Mouse (Mus musculus): ENCODE measurements around the gene Unkl.

Unkl gene

GRCm38 (mm10) chr17:25218967-25219366 lies 30.8 kb downstream of the Unkl start:
- ATAC-seq (ENCODE audit: insufficient number of reproducible peaks, low FRiP score, low TSS enrichment), result no peak

- no peak for ATAC-seq (ENCODE audit: insufficient number of reproducible peaks, low FRiP score, low TSS enrichment)
These were observed 31.5 kb downstream of the Unkl start for GRCm38 (mm10) chr17:25219492-25220295.

DNA sequence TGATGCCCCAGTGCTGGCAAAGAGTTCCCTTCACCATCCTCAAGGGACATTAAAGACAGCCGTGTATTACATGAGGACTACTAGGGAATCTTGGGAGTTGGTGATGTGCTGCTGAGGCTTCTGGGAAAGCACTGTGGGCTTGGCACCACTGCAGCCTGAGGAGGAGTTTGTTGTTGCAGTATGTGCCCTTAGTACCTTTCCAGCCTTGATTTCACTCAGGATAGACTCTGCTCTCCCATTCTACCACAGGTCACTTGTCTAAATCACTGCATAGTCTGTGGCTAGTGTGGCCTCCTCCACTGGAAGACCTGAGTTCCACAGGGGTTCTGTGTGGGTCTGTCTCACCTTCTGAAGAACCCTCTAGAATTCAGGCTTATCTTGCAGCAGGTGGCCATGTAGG lies 32.5 kb downstream of the Unkl start:
- no peak for ATAC-seq (ENCODE audit: insufficient number of reproducible peaks, low FRiP score, low TSS enrichment)

DNA sequence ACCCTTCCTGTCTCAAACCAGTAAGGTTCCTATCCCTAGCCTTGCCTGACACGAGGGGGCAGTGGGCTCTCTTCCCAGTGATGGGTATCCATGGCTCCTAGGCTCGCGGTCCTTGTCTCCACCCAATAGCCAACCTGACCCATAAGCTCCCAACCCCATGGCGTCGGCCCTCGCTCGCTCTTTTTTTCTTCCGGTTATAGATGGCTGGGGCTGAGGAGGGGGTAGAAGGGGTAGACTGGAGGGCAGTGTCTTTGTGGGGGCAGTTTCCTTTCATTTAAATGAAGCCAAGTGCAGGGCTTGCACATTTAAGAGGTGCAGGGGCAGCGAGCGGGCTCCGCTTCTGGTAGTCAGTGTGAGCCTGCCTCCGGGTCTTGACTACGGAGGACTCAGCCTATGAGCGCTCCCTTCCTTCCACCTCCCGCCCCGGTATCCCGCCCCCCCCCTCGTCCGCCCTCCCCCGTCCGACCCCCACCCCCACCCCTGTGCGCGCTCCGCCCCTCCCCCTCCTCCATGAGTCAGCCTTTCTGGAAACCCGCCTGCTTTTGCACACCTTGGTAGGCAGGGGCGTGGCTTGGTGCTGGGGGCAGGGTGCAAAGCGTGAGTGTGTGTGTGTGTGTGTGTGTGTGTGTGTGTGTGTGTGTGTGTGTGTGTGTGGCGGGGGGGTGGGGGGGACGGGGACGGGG lies 33.8 kb downstream of the Unkl start:
- ATAC-seq (ENCODE audit: insufficient number of reproducible peaks, low FRiP score, low TSS enrichment), result peak; percentile 54; the same call in 1 of the 2 replicates

DNA sequence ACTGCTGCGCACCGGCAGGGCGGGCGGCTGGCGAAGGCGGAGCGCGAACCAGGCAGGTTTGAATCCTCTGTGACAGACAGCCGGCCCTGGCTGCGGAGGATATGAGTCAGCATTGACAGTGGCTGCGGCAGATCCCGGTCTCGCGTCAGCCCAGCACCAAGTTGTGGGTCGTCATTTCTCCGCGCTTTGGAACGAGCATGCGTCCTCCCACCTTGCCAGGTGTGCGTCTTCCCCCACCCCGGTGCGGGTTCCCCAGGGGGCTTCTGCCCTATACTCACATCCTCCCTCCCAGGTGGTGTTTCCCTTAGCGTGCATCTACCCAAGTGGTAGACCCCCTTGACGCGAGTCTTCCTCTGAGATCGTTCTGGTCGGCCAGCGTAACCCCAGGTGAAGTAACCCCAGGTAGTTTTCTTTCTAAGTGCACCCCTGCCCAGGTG lies 34.3 kb downstream of the Unkl start:
- peak; percentile 86 for ATAC-seq (ENCODE audit: insufficient number of reproducible peaks, low FRiP score, low TSS enrichment)

GRCm38 (mm10) chr17:25222951-25223601 lies 34.9 kb downstream of the Unkl start:
- no peak for ATAC-seq (ENCODE audit: insufficient number of reproducible peaks, low FRiP score, low TSS enrichment)

- no peak for ATAC-seq (ENCODE audit: insufficient number of reproducible peaks, low FRiP score, low TSS enrichment)
These were observed 36.5 kb downstream of the Unkl start for GRCm38 (mm10) chr17:25224586-25225222.

DNA sequence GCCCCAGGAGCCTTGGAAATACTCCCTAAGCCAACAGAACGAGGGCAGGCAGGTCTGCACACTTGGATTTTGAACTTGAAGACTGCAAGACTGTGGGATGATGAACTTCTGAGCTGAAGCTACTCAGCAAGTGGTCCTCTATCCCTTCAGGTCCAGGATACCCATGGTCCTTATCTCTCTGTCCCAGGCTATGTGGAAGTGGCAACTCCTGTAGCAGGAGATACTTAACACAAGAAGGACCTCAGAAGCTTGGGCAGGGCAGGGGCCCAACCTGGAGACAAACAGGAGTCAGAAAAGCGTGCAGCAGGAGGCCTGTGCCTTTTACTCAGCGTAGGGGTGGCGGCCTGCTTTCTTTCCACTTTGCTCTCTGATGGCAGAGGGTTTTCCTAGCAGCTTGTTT lies 37.5 kb downstream of the Unkl start:
- no peak for ATAC-seq (ENCODE audit: insufficient number of reproducible peaks, low FRiP score, low TSS enrichment)

DNA sequence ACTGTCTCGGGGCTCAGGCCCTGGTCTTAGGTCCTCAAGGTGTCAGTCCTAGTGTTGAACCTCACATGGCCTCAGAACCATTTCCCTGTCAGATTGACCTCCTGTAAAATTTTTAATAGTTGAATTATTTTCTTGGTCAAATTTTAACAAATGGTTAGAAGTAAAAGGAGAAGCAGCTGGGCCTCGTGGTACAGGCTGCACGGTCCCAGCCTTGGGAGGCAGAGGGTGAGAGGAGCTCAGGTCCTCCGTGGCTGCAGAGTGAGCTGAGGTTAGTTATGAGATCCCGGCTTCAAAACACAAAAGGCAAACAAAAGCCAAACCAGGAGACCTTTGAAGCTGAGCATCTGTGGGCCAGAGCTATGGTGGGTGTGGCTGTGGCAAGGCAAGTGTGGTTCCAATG lies 39.8 kb downstream of the Unkl start:
- no peak for ATAC-seq (ENCODE audit: insufficient number of reproducible peaks, low FRiP score, low TSS enrichment)

DNA sequence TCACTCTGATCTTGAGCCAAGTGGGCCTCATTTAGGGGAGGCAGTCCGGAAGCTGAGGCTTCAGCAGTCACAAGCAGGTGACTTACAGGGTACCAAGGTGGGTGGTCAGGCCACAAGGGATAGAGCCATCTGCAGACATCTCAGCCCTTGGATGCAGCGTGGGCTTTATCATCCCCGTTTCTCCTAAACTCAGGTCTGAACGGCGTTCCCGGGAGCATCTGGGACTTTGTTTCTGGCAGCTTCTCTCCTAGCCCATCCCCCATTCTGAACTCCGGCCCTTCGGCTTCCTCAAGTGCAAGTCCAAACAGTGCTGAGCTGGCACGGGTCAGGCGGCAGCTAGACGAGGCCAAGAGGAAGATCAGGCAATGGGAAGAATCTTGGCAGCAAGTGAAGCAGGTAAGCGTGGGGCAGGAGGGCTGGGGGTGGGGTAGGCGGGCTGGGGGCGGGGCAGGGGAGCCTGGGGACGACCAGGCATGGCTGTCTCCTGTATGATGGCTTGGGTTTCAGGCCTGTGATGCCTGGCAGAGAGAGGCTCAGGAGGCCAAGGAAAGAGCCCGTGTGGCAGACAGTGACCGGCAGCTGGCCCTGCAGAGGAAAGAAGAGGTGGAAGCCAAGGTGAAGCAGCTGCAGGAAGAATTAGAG lies 41.9 kb downstream of the Unkl start:
- peak; percentile 78; the same call in 1 of the 2 replicates for ATAC-seq (ENCODE audit: insufficient number of reproducible peaks, low FRiP score, low TSS enrichment)

- ATAC-seq (ENCODE audit: insufficient number of reproducible peaks, low FRiP score, low TSS enrichment), result no peak
These were observed 42.5 kb downstream of the Unkl start for GRCm38 (mm10) chr17:25230700-25231099.

- ATAC-seq (ENCODE audit: insufficient number of reproducible peaks, low FRiP score, low TSS enrichment), result peak; percentile 84; the same call in 1 of the 2 replicates
These were observed 43.4 kb downstream of the Unkl start for GRCm38 (mm10) chr17:25231621-25232020.

DNA sequence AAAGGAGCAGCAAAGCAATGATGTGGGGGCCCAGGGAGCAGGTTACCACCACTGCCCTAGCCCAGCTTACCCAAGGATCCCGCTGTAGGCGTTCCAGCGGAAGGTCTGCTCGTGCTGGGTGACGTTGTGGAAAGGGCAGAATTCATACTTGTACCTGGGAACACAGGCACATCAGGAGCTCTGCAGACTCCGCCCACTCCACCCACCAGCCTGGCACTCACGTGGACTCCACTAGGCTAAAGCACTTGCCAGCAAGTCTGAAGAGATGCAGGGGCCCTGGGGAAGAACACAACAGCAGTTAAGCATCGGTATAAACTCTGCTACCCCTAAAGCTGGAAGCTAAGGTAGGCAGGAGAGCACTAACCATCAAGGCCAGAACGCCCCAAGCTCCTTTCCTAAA lies 47.4 kb downstream of the Unkl start:
- no peak for ATAC-seq (ENCODE audit: insufficient number of reproducible peaks, low FRiP score, low TSS enrichment)

DNA sequence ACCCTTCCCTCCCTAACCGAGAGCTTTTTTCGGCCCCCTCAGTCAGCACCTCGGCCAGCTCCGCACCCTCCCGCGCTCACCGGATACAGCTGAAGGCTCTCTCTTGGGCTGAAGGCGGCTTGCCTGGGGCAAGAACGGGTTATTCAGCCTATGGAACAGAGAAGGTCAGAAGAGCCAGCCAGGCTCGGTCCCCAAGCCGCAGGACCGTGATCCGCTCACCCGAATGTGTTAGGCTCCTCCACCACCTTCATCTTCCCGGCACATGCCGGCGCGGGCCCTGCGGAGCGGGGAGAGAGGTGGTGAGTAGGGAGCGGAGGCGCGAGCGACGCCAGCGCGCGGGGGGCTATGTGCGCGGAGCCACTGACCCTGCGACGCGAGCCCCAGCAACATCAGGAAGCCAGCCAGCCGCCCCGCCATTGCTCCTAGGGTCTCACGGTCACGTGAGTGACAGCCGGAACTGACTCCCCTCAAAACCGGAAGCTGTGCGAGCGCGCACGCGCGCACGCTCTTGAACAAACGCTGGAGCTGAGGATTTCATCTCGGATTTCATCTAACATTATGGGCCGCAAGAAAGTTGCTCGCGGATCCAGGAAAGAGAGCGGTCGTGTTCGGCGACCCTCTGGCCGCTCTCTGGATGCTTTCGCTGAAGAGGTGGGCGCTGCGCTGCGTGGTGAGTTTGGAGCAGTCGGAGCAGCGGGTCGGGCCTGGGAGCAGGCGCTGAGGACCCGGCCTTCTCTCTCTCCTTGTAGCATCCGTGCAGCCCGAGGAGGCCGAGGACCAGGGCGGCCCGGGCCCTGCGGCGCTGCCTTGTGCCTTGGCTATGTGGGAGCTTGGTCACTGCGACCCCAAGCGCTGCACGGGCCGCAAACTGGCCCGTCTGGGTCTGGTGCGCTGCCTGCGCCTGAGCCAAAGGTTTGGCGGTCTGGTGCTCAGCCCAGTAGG lies 51.8 kb downstream of the Unkl start, which contains the start of the genes Gnptg and Tsr3:
TSS of gene Gnptg (minus strand) at position 430 of the 942 bp plus-strand sequence.
TSS of gene Tsr3 (plus strand) at position 476 of the 942 bp plus-strand sequence.
- peak; percentile 67; the same call in 1 of the 2 replicates for ATAC-seq (ENCODE audit: insufficient number of reproducible peaks, low FRiP score, low TSS enrichment)

DNA sequence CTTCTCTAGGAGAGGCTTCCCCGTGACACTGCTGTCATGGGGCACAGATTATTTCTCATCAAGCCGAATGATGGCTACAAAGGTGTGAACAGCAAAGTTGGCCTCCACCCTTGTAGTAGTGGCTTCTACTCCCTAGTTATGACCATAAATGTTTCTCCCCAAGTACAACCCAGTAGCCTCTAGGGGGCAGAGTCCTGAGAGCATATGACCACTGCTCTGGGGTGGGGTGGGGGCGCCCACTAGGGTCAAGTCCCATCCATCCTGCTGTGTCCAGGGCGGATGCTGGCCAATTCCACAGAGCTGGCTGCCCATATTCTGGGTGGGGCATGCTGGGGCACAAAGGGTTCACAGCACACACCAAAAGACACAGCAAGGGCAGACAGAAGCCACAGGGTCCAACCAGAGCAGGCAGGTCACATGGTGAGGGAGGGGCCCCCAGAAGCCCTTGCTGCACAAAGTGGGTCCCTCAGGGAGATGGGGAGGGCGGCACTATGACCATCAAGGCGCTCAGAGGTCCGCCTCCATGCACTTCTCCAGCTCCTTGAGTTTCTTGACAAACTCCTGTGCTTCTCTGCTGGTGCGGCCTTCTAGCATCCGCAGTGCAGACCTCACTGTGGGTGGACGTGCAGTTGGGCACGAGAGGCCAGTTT lies 55.1 kb downstream of the Unkl start:
- ATAC-seq (ENCODE audit: insufficient number of reproducible peaks, low FRiP score, low TSS enrichment), result no peak

- no peak for ATAC-seq (ENCODE audit: insufficient number of reproducible peaks, low FRiP score, low TSS enrichment)
These were observed 56.0 kb downstream of the Unkl start for GRCm38 (mm10) chr17:25244239-25244638.

DNA sequence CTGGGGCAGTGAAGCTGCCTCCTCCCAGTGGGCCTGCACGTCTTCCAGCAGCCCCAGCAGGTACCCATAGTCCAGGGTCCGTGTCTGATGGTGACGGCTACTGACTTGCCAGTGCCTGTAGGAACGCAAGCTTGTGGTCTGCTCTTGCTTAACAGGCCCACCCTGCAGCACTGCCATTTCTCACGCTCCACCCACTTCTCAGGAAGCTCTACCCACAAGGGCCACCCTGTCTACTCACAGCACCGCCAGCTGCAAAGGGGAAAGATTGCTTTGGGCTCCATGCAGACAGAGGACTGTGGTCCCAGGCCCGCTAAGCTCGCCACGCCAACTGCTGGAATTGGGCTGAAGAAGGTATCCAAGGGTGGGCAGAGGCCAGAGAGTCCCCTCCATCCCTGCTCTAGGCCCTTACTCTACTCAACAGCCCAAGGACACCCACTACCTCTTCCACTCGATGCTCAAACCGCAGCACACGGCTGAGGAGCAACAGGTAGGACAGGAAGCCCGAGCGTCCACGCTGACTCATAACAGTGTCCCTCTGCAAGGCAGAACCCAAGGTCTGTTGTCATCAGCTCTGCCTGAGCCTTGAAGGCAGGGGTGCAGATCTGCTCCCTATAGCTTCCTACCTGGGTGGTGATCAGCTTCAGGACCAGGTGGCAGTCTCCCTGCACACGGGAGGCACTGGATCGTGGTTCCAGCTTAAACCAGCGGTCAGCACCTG lies 60.0 kb downstream of the Unkl start:
- no peak for ATAC-seq (ENCODE audit: insufficient number of reproducible peaks, low FRiP score, low TSS enrichment)
